Mouse (Mus musculus): ENCODE measurements around the gene Gm9507. TPM values are rescaled to one million over a fixed set of nuclear protein-coding genes. Genes with fewer than 3 reads are reported as not detected.

Gm9507 gene
- polyA plus RNA-seq, 1 experiment from 2014 or later: not detected

Other genes starting within 250 kb of the Gm9507 start
- gene Pttg1ip, start 230.1 kb downstream of the Gm9507 start, polyA plus RNA-seq (2016; fragmentation: Nextera tagmentation; extraction: Ambion mirVana): 64.0 and 73.7 TPM in 2 replicates
- 400 and 420 TPM in 2 replicates for gene Sumo3, start 205.7 kb downstream of the Gm9507 start, polyA plus RNA-seq (2016; fragmentation: Nextera tagmentation; extraction: Ambion mirVana)
- 1.6 and 1.7 TPM in 2 replicates for gene Gm49325, start 205.6 kb downstream of the Gm9507 start, polyA plus RNA-seq (2016; fragmentation: Nextera tagmentation; extraction: Ambion mirVana)
- gene Ube2g2, start 189.6 kb downstream of the Gm9507 start, polyA plus RNA-seq (2016; fragmentation: Nextera tagmentation; extraction: Ambion mirVana): 98.4 and 104 TPM in 2 replicates
- gene Tspear, start 125.3 kb downstream of the Gm9507 start, polyA plus RNA-seq (2016; fragmentation: Nextera tagmentation; extraction: Ambion mirVana): 0.59 and 0.74 TPM in 2 replicates
- gene Gm19402, start 121.1 kb downstream of the Gm9507 start, polyA plus RNA-seq (2016; fragmentation: Nextera tagmentation; extraction: Ambion mirVana): not detected in 2 replicates
- gene Gm9508, start 114.6 kb downstream of the Gm9507 start, polyA plus RNA-seq (2016; fragmentation: Nextera tagmentation; extraction: Ambion mirVana): not detected in 2 replicates
- gene Gm10272, start 105.2 kb downstream of the Gm9507 start, polyA plus RNA-seq (2016; fragmentation: Nextera tagmentation; extraction: Ambion mirVana): not detected in 2 replicates
- gene Gm10024, start 100.4 kb downstream of the Gm9507 start, polyA plus RNA-seq (2016; fragmentation: Nextera tagmentation; extraction: Ambion mirVana): not detected in 2 replicates
- not detected in 2 replicates for gene Gm10142, start 96.0 kb downstream of the Gm9507 start, polyA plus RNA-seq (2016; fragmentation: Nextera tagmentation; extraction: Ambion mirVana)
- gene Krtap12-1, start 91.2 kb downstream of the Gm9507 start, polyA plus RNA-seq (2016; fragmentation: Nextera tagmentation; extraction: Ambion mirVana): not detected in 2 replicates
- not detected in 2 replicates for gene Gm10100, start 85.4 kb downstream of the Gm9507 start, polyA plus RNA-seq (2016; fragmentation: Nextera tagmentation; extraction: Ambion mirVana)
- not detected in 2 replicates for gene Gm18596, start 69.2 kb downstream of the Gm9507 start, polyA plus RNA-seq (2016; fragmentation: Nextera tagmentation; extraction: Ambion mirVana)
- gene Gm9736, start 60.5 kb downstream of the Gm9507 start, polyA plus RNA-seq (2016; fragmentation: Nextera tagmentation; extraction: Ambion mirVana): not detected in 2 replicates
- not detected in 2 replicates for gene Gm3233, start 52.2 kb downstream of the Gm9507 start, polyA plus RNA-seq (2016; fragmentation: Nextera tagmentation; extraction: Ambion mirVana)
- gene Gm3238, start 40.5 kb downstream of the Gm9507 start, polyA plus RNA-seq (2016; fragmentation: Nextera tagmentation; extraction: Ambion mirVana): not detected in 2 replicates
- not detected in 2 replicates for gene Gm7138, start 34.9 kb downstream of the Gm9507 start, polyA plus RNA-seq (2016; fragmentation: Nextera tagmentation; extraction: Ambion mirVana)
- gene Gm3250, start 29.3 kb downstream of the Gm9507 start, polyA plus RNA-seq (2016; fragmentation: Nextera tagmentation; extraction: Ambion mirVana): not detected in 2 replicates
- not detected in 2 replicates for gene Gm7137, start 23.6 kb downstream of the Gm9507 start, polyA plus RNA-seq (2016; fragmentation: Nextera tagmentation; extraction: Ambion mirVana)
- not detected in 2 replicates for gene Gm9639, start 16.8 kb downstream of the Gm9507 start, polyA plus RNA-seq (2016; fragmentation: Nextera tagmentation; extraction: Ambion mirVana)
- not detected in 2 replicates for gene Gm19668, start 12.7 kb downstream of the Gm9507 start, polyA plus RNA-seq (2016; fragmentation: Nextera tagmentation; extraction: Ambion mirVana)
- gene Gm2696, start 2.8 kb upstream of the Gm9507 start, polyA plus RNA-seq (2016; fragmentation: Nextera tagmentation; extraction: Ambion mirVana): not detected in 2 replicates
- not detected in 2 replicates for gene Krtap10-4, start 15.3 kb upstream of the Gm9507 start, polyA plus RNA-seq (2016; fragmentation: Nextera tagmentation; extraction: Ambion mirVana)
- not detected in 2 replicates for gene Krtap10-10, start 24.1 kb upstream of the Gm9507 start, polyA plus RNA-seq (2016; fragmentation: Nextera tagmentation; extraction: Ambion mirVana)
- not detected in 2 replicates for gene Gm36176, start 35.0 kb upstream of the Gm9507 start, polyA plus RNA-seq (2016; fragmentation: Nextera tagmentation; extraction: Ambion mirVana)
- not detected in 2 replicates for gene Gm10318, start 41.0 kb upstream of the Gm9507 start, polyA plus RNA-seq (2016; fragmentation: Nextera tagmentation; extraction: Ambion mirVana)
- gene Gm3285, start 50.1 kb upstream of the Gm9507 start, polyA plus RNA-seq (2016; fragmentation: Nextera tagmentation; extraction: Ambion mirVana): not detected in 2 replicates
- gene Lrrc3, start 90.7 kb upstream of the Gm9507 start, polyA plus RNA-seq (2016; fragmentation: Nextera tagmentation; extraction: Ambion mirVana): 1.5 and 1.7 TPM in 2 replicates
- gene Trpm2, start 158.7 kb upstream of the Gm9507 start, polyA plus RNA-seq (2016; fragmentation: Nextera tagmentation; extraction: Ambion mirVana): 0.16 and 0.23 TPM in 2 replicates
- gene 1810043G02Rik, start 166.7 kb upstream of the Gm9507 start, polyA plus RNA-seq (2016; fragmentation: Nextera tagmentation; extraction: Ambion mirVana): 29.4 and 32.2 TPM in 2 replicates
- 235 and 259 TPM in 2 replicates for gene Pfkl, start 198.2 kb upstream of the Gm9507 start, polyA plus RNA-seq (2016; fragmentation: Nextera tagmentation; extraction: Ambion mirVana)
- 0.10 TPM in 1 of 2 replicates, not detected in the other for gene Dnmt3l, start 230.1 kb upstream of the Gm9507 start, polyA plus RNA-seq (2016; fragmentation: Nextera tagmentation; extraction: Ambion mirVana)
- gene Aire, start 231.8 kb upstream of the Gm9507 start, polyA plus RNA-seq (2016; fragmentation: Nextera tagmentation; extraction: Ambion mirVana): 0.15 and 0.21 TPM in 2 replicates

All from limb, embryonic 10.5 days (tissue).